Mouse (Mus musculus) ES-E14 (cell line): ENCODE data around the gene Taar8c.

Experiments used
- HCFC1 ChIP-seq: IDR thresholded peaks from 2 replicates; pipeline ENCODE4 v1.6.1; 2012; ENCODE audit warnings: low read length, inconsistent platforms, borderline replicate concordance; ENCODE audit not compliant: insufficient read depth
- MAFK ChIP-seq: IDR thresholded peaks from 2 replicates; pipeline ENCODE4 v1.6.1; 2014; ENCODE audit warnings: mild to moderate bottlenecking, low read depth, low read length, inconsistent platforms; ENCODE audit not compliant: insufficient read depth
- ZC3H11A ChIP-seq: IDR thresholded peaks from 2 replicates; pipeline ENCODE4 v1.6.1; 2012; ENCODE audit warnings: low read depth, mild to moderate bottlenecking, inconsistent platforms, low read length, borderline replicate concordance

GRCm38 (mm10) chr10:24131451-24132262, 29.9 kb upstream of the Taar8c start:
- TF ChIP-seq ZC3H11A: no peak
- no peak for TF ChIP-seq MAFK
- TF ChIP-seq HCFC1: no peak
